Mouse (Mus musculus): Measurements from ENCODE around the gene Gm44973. TPM values are rescaled to one million over a fixed set of nuclear protein-coding genes. Genes with fewer than 3 reads are reported as not detected.

The Gm44973 gene
- not detected in 2 replicates for polyA plus RNA-seq (2012; rRNA removed)

GRCm38 (mm10) chr7:5015118-5016001 lies at the start of gene Gm44973:
Gene Gm44973, plus strand, starts transcription at chr7:5015496.
- WGBS: 1% methylated on average over 74 of the region's 76 CpGs
- no peak for TF ChIP-seq CTCF (IDR thresholded peaks at IDR 0.05; ENCODE audit: insufficient read depth, low read length)
- TF ChIP-seq POLR2A (IDR thresholded peaks at IDR 0.05; ENCODE audit: borderline replicate concordance, extremely low read depth, low read depth, low read length): peak; percentile 52; the same call in 1 of the 2 replicates
- Histone ChIP-seq H3K4me1 (ENCODE audit: control insufficient read depth, insufficient read depth, low read length) (peaks cover 8% of the 10 kb centered on the region), H3K4me3 (replicated peaks; ENCODE audit: extremely low read depth, low read depth, low read length) (peak within 1 kb of the TSS; percentile 91)
- peak; percentile 92 for DNase-seq

- Histone ChIP-seq H3K4me1 (ENCODE audit: control insufficient read depth, insufficient read depth, low read length) (no peaks in the 10 kb centered on the region), H3K4me3 (replicated peaks; ENCODE audit: extremely low read depth, low read depth, low read length) (no peak within 1 kb of the TSS)
- WGBS: 49% methylated on average over 6 of the region's 6 CpGs
- DNase-seq: no peak
- TF ChIP-seq CTCF (IDR thresholded peaks at IDR 0.05; ENCODE audit: insufficient read depth, low read length) (no peak), POLR2A (IDR thresholded peaks at IDR 0.05; ENCODE audit: borderline replicate concordance, extremely low read depth, low read depth, low read length) (no peak)
Measured at GRCm38 (mm10) chr7:4971068-4971467, 44.2 kb upstream of the Gm44973 start, which contains the start of gene Sbk3. Gene Sbk3, minus strand, starts transcription at chr7:4971168.

GRCm38 (mm10) chr7:4971710-4972109 lies 43.6 kb upstream of the Gm44973 start:
- H3K4me1 ChIP-seq (ENCODE audit: control insufficient read depth, insufficient read depth, low read length): no peaks in the 10 kb centered on the region
- TF ChIP-seq CTCF (IDR thresholded peaks at IDR 0.05; ENCODE audit: insufficient read depth, low read length) (no peak), POLR2A (IDR thresholded peaks at IDR 0.05; ENCODE audit: borderline replicate concordance, extremely low read depth, low read depth, low read length) (no peak)
- H3K4me3 ChIP-seq (replicated peaks; ENCODE audit: extremely low read depth, low read depth, low read length): no peak overlapping the region
- DNase-seq: no peak
- 22% methylated on average over 7 of the region's 7 CpGs for WGBS

GRCm38 (mm10) chr7:4972321-4973047 lies 42.8 kb upstream of the Gm44973 start:
- WGBS: 43% methylated on average over 18 of the region's 18 CpGs
- TF ChIP-seq CTCF (IDR thresholded peaks at IDR 0.05; ENCODE audit: insufficient read depth, low read length): no peak
- no peak for TF ChIP-seq POLR2A (IDR thresholded peaks at IDR 0.05; ENCODE audit: borderline replicate concordance, extremely low read depth, low read depth, low read length)
- no peak for DNase-seq
- H3K4me3 ChIP-seq (replicated peaks; ENCODE audit: extremely low read depth, low read depth, low read length): no peak overlapping the region
- no peaks in the 10 kb centered on the region for H3K4me1 ChIP-seq (ENCODE audit: control insufficient read depth, insufficient read depth, low read length)

- TF ChIP-seq CTCF (IDR thresholded peaks at IDR 0.05; ENCODE audit: insufficient read depth, low read length) (no peak), POLR2A (IDR thresholded peaks at IDR 0.05; ENCODE audit: borderline replicate concordance, extremely low read depth, low read depth, low read length) (no peak)
- 50% methylated on average over 4 of the region's 4 CpGs for WGBS
- no peaks in the 10 kb centered on the region for H3K4me1 ChIP-seq (ENCODE audit: control insufficient read depth, insufficient read depth, low read length)
- no peak overlapping the region for H3K4me3 ChIP-seq (replicated peaks; ENCODE audit: extremely low read depth, low read depth, low read length)
- DNase-seq: no peak
Measured at GRCm38 (mm10) chr7:4975455-4975854, 39.8 kb upstream of the Gm44973 start.

- no peak for DNase-seq
- TF ChIP-seq POLR2A (IDR thresholded peaks at IDR 0.05; ENCODE audit: borderline replicate concordance, extremely low read depth, low read depth, low read length) (no peak), CTCF (IDR thresholded peaks at IDR 0.05; ENCODE audit: insufficient read depth, low read length) (peak; percentile 16; the same call in 1 of the 2 replicates)
- no peaks in the 10 kb centered on the region for H3K4me1 ChIP-seq (ENCODE audit: control insufficient read depth, insufficient read depth, low read length)
- H3K4me3 ChIP-seq (replicated peaks; ENCODE audit: extremely low read depth, low read depth, low read length): no peak overlapping the region
- WGBS: 89% methylated on average over 7 of the region's 7 CpGs
Measured at GRCm38 (mm10) chr7:4976832-4977231, 38.5 kb upstream of the Gm44973 start.

GRCm38 (mm10) chr7:4988250-4988649 lies 27.0 kb upstream of the Gm44973 start:
- TF ChIP-seq POLR2A (IDR thresholded peaks at IDR 0.05; ENCODE audit: borderline replicate concordance, extremely low read depth, low read depth, low read length) (no peak), CTCF (IDR thresholded peaks at IDR 0.05; ENCODE audit: insufficient read depth, low read length) (no peak)
- Histone ChIP-seq H3K4me3 (replicated peaks; ENCODE audit: extremely low read depth, low read depth, low read length) (no peak overlapping the region), H3K4me1 (ENCODE audit: control insufficient read depth, insufficient read depth, low read length) (no peaks in the 10 kb centered on the region)
- DNase-seq: no peak
- WGBS: 17% methylated on average over 2 of the region's 2 CpGs

- TF ChIP-seq CTCF (IDR thresholded peaks at IDR 0.05; ENCODE audit: insufficient read depth, low read length): no peak
- no peak for TF ChIP-seq POLR2A (IDR thresholded peaks at IDR 0.05; ENCODE audit: borderline replicate concordance, extremely low read depth, low read depth, low read length)
- DNase-seq: no peak
- no peak overlapping the region for H3K4me3 ChIP-seq (replicated peaks; ENCODE audit: extremely low read depth, low read depth, low read length)
- 0 out of 2 replicates have a peak, but pooled peaks cover 6% of the 10 kb centered on the region for H3K4me1 ChIP-seq (ENCODE audit: control insufficient read depth, insufficient read depth, low read length)
- 70% methylated on average over 50 of the region's 55 CpGs for WGBS
Measured at GRCm38 (mm10) chr7:4993347-4993998, 21.8 kb upstream of the Gm44973 start.
